Mouse (Mus musculus) embryonic facial prominence, embryonic 11.5 days (tissue): Measurements from ENCODE around the gene Gripap1. TPM values are rescaled to one million over a fixed set of nuclear protein-coding genes. Genes with fewer than 3 reads are reported as not detected.

Experiments used
- ATAC-seq: fragments of 200-750 bp; cut with Nextera tagmentation; replicated peaks from 2 replicates; pipeline ENCODE4 v1.8.0; 2017; ENCODE audit warnings: low read depth; ENCODE audit not compliant: insufficient number of reproducible peaks, low FRiP score, low TSS enrichment
- DNase-seq: peaks from one replicate; pipeline ENCODE4 v3.0.0-alpha.2; 2015; ENCODE audit warnings: low spot score
- H3K27ac ChIP-seq: fragments of 300-500 bp; sonication (generic); replicated peaks from 2 replicates; pipeline ENCODE4 v1.5.1; 2014; ENCODE audit warnings: mild to moderate bottlenecking, low read depth, low read length, control low read depth
- H3K27me3 ChIP-seq: fragments of 300-500 bp; sonication (generic); 2 replicates; pipeline ENCODE4 v1.6.1; 2014; ENCODE audit warnings: mild to moderate bottlenecking, low read length, moderate library complexity, mixed read lengths; ENCODE audit not compliant: control insufficient read depth, insufficient read depth
- H3K36me3 ChIP-seq: fragments of 300-500 bp; sonication (generic); replicated peaks from 2 replicates; pipeline ENCODE4 v1.6.1; 2014; ENCODE audit warnings: low read depth, mild to moderate bottlenecking, low read length, moderate library complexity, mixed read lengths; ENCODE audit not compliant: control insufficient read depth, insufficient read depth
- H3K4me1 ChIP-seq: fragments of 300-500 bp; sonication (generic); 2 replicates; pipeline ENCODE4 v1.6.1; 2014; ENCODE audit warnings: low read length, mixed read lengths; ENCODE audit not compliant: control insufficient read depth, insufficient read depth
- H3K4me2 ChIP-seq: fragments of 300-500 bp; sonication (generic); 2 replicates; pipeline ENCODE4 v1.6.1; 2014; ENCODE audit warnings: low read depth, mild to moderate bottlenecking, control low read depth, low read length, moderate library complexity
- H3K4me3 ChIP-seq: fragments of 300-500 bp; sonication (generic); 2 replicates; pipeline ENCODE4 v1.5.1; 2014; ENCODE audit warnings: low read depth, low read length, control low read depth
- H3K9ac ChIP-seq: fragments of 300-500 bp; sonication (generic); replicated peaks from 2 replicates; pipeline ENCODE4 v1.6.1; 2014; ENCODE audit warnings: mild to moderate bottlenecking, control low read depth, low read length
- H3K9me3 ChIP-seq: fragments of 300-500 bp; sonication (generic); replicated peaks from 2 replicates; pipeline ENCODE4 v1.6.1; 2016; ENCODE audit warnings: mild to moderate bottlenecking, low read length, inconsistent platforms, mixed read lengths; ENCODE audit not compliant: control insufficient read depth
- WGBS: fragments of 180-500 bp; shearing (Covaris S2); extraction: QIAGEN DNeasy Blood & Tissue Kit; methylation state at CpG from one replicate; pipeline ENCODE4 v1.1.7; 2014; 5-methylcytosine and 5-hydroxymethylcytosine counted together
- polyA plus RNA-seq: library from polyadenylated mRNA; unstranded; fragments of >200 nt; fragmentation: Nextera tagmentation; extraction: Ambion mirVana; gene quantifications from 2 replicates; pipeline ENCODE4 v1.2.1, GENCODE M21; 2014

Gripap1 gene
- polyA plus RNA-seq, 1 experiment from 2014 or later: 35.9 TPM

DNA sequence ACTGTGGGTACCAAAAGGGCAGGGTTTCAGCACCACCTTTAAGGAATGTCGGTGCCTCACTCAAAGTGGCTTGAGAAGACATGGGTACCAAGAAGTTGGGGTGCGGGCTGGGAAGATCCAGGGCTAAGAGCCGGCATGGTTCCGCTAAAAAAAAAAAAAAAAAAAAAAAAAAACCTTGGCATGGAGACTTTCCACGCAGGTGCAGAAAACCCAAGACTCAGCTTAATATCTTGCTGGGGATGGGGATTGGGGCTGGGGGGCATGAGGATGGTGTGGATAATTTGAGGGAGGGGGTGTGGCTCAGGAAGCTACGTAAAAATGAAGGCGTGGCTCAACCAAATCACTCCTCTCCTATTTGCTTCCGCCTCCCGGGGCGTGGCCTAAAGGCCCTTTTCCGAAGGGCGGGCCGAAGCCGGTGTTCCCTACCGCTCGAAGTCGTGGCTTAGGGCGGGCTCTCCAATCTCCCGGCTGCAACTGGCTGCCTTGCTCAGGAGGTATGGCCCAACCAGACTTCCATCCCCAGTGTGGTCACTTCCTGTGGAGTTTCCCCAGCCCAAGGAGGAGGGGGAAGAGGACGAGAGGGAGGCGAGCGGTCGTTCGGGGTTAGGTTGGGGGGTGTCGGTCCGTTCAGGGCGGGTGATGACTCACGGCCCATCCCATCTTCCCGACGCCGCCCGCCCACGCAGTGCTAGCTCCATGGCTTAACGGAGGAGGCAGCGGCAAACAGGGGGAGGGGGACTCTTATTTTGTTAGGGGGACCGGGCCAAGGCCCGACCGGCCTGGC lies 27.2 kb upstream of the Gripap1 start, which contains the start of gene Tfe3:
Gene Tfe3, plus strand, starts transcription at position 424 of the 784 bp plus-strand sequence.
- H3K4me2 ChIP-seq: peak within 1 kb of the TSS; percentile 65
- H3K4me1 ChIP-seq: no peaks in the 10 kb centered on the region
- peak; percentile 95 for ATAC-seq
- peak within 1 kb of the TSS; percentile 57 for H3K9ac ChIP-seq
- H3K9me3 ChIP-seq: no peaks in the 10 kb centered on the region
- 14% methylated on average over 33 of the region's 38 CpGs for WGBS
- H3K27ac ChIP-seq: no peak within 1 kb of the TSS
- peak within 1 kb of the TSS; percentile 69 for H3K4me3 ChIP-seq
- peak; percentile 91 for DNase-seq
- no peaks in the 10 kb centered on the region for H3K36me3 ChIP-seq
- no peaks in the 10 kb centered on the region for H3K27me3 ChIP-seq

DNA sequence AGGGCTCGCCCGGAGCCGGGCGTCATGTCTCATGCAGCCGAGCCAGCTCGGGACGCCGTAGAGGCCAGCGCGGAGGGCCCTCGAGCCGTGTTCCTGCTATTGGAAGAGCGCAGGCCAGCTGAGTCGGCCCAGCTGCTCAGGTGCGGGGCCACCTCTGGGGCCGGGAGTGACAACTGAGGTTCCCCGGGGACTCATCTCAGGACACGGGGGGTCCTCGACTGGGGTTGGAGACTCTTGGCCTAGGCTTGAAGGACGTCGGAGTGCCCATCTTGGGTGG lies 26.7 kb upstream of the Gripap1 start:
- Histone ChIP-seq H3K4me2 (peak overlapping the region; percentile 65), H3K4me1 (no peaks in the 10 kb centered on the region), H3K27me3 (no peaks in the 10 kb centered on the region), H3K9me3 (no peaks in the 10 kb centered on the region), H3K36me3 (no peaks in the 10 kb centered on the region; the same call in 1 of the 2 replicates), H3K9ac (peak overlapping the region; percentile 57), H3K27ac (no peak overlapping the region), H3K4me3 (peak overlapping the region; percentile 69)
- 14% methylated on average over 21 of the region's 21 CpGs for WGBS
- ATAC-seq: no peak; the same call in 1 of the 2 replicates
- no peak for DNase-seq

DNA sequence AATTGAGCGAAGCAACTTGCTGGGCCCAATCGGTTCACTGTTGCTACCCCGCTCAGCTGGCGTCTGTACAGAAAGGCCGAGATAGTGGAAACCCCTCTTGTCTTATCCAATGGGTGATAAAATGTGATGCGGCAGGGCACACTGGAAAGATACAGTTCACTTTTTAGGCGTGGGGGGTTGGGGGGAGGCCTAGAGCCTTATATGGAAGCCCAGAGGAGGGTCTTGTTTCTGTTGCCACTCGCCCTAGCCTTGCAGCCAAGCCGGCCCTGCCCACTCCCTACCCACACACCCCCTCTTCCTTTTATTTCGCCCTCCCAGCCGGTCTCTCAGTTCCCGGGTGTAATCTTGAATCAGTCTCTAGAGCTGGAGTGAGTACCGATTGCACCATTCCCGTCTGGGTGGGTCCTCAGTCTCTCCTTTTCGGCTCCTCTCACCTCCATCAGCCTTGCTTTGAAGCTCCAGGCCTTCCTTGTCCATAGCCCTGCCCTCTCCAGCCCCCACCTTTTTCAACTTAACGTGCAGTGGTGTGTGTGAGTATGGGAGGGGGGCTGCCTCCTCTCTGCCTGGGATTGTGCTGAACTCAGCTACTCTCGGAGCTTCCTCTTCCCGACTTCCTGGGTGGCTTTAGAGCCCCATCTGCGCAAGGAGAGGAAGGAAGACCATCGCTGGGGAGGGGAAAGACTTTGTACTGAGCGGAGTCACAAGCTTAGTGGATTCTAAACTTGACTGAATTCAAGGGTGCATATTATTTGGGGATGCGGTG lies 25.8 kb upstream of the Gripap1 start:
- Histone ChIP-seq H3K4me3 (peak overlapping the region; percentile 69), H3K36me3 (no peaks in the 10 kb centered on the region; the same call in 1 of the 2 replicates), H3K27me3 (no peaks in the 10 kb centered on the region), H3K9ac (peak overlapping the region; percentile 36; the same call in 1 of the 2 replicates), H3K9me3 (no peaks in the 10 kb centered on the region), H3K4me1 (no peaks in the 10 kb centered on the region), H3K27ac (no peak overlapping the region), H3K4me2 (peak overlapping the region; percentile 65)
- DNase-seq (peak; percentile 17), ATAC-seq (0 out of 2 replicates have a peak, but pooled peaks have one; percentile 17)
- 12% methylated on average over 19 of the region's 22 CpGs for WGBS

DNA sequence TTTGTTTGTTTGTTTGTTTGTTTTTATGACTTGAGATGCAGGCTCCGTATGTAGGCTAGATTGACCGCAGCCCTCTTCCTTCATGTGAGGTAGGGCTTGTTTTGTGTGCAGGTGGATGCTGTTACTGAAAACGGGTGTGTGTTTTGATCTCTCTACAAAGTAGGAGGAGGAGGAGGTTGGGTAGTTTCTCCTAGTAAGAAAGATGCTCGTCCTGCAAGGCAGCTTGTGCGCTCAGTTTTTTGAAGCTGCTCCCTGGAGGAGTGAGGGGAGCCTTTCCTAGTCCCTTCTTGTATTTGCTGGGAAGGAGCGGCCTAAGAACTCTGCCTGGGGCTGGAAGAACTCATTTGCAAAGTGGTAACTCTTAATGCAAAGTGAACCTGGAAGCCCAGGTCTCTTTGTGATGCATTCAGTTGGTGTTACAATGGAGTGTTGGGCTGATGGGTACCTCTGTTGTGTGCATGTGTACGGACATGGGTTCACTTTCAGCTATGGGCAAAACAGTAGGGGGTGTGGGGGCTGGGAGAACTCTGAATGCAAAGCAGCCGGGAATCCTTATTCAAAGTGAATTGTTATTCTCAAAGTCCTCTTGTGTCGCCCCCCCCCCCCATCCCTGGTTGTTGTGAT lies 24.8 kb upstream of the Gripap1 start:
- H3K9me3 ChIP-seq: no peaks in the 10 kb centered on the region
- H3K4me1 ChIP-seq: no peaks in the 10 kb centered on the region
- peak overlapping the region; percentile 65 for H3K4me2 ChIP-seq
- no peak overlapping the region for H3K27ac ChIP-seq
- DNase-seq (no peak), ATAC-seq (no peak)
- WGBS: 19% methylated on average over 9 of the region's 9 CpGs
- no peak overlapping the region; the same call in 1 of the 2 replicates for H3K4me3 ChIP-seq
- no peak overlapping the region for H3K9ac ChIP-seq
- H3K36me3 ChIP-seq: no peaks in the 10 kb centered on the region; the same call in 1 of the 2 replicates
- no peaks in the 10 kb centered on the region for H3K27me3 ChIP-seq

DNA sequence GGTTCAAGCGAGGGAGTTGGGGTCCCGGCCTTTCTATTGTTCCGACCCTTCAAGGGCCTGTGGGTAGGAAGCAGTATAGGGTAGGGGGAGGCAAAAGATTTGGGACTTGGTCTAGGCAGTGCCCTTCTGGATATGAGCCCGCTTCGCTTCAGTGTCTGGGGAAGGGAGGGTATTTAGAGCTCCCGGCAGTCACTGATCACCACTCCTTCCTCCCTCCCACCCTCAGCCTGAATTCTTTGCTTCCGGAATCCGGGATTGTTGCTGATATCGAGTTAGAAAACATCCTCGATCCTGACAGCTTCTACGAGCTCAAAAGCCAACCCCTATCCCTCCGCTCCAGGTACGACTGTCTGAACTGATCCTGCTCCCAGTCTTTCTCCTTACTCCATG lies 24.3 kb upstream of the Gripap1 start:
- ATAC-seq (no peak), DNase-seq (no peak)
- Histone ChIP-seq H3K4me2 (peak overlapping the region; percentile 65), H3K9ac (no peak overlapping the region), H3K36me3 (no peaks in the 10 kb centered on the region; the same call in 1 of the 2 replicates), H3K27ac (no peak overlapping the region), H3K4me3 (0 out of 2 replicates have a peak overlapping the region, but pooled peaks have one; percentile 10), H3K27me3 (no peaks in the 10 kb centered on the region), H3K9me3 (no peaks in the 10 kb centered on the region), H3K4me1 (no peaks in the 10 kb centered on the region)
- WGBS: 17% methylated on average over 12 of the region's 13 CpGs

DNA sequence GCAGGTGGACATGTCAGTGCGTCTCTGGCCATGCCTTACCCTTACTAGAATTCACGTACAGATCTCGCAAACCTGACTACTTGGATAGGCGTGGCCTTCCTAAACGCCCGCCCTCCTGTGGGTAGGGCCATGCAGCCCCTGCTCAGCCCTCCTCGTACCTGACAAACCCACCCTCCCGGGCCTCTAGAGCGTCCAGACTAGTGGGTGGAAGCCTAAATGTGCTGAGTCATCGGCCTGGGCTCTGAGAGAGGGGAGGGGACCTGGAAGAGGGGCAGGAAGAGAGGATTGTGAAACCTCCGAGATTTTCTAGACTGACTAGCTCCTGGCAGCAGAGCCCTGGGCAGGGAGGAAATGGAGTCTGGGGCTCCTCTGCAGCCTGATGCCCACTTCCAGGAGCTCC lies 23.8 kb upstream of the Gripap1 start:
- H3K27me3 ChIP-seq: no peaks in the 10 kb centered on the region
- peak; percentile 48 for DNase-seq
- 0 out of 2 replicates have a peak overlapping the region, but pooled peaks have one; percentile 10 for H3K4me3 ChIP-seq
- H3K36me3 ChIP-seq: no peaks in the 10 kb centered on the region; the same call in 1 of the 2 replicates
- no peaks in the 10 kb centered on the region for H3K4me1 ChIP-seq
- 18% methylated on average over 11 of the region's 11 CpGs for WGBS
- no peak overlapping the region for H3K9ac ChIP-seq
- ATAC-seq: 0 out of 2 replicates have a peak, but pooled peaks have one; percentile 2
- peak overlapping the region; percentile 65; the same call in 1 of the 2 replicates for H3K4me2 ChIP-seq
- H3K27ac ChIP-seq: no peak overlapping the region
- no peaks in the 10 kb centered on the region for H3K9me3 ChIP-seq

DNA sequence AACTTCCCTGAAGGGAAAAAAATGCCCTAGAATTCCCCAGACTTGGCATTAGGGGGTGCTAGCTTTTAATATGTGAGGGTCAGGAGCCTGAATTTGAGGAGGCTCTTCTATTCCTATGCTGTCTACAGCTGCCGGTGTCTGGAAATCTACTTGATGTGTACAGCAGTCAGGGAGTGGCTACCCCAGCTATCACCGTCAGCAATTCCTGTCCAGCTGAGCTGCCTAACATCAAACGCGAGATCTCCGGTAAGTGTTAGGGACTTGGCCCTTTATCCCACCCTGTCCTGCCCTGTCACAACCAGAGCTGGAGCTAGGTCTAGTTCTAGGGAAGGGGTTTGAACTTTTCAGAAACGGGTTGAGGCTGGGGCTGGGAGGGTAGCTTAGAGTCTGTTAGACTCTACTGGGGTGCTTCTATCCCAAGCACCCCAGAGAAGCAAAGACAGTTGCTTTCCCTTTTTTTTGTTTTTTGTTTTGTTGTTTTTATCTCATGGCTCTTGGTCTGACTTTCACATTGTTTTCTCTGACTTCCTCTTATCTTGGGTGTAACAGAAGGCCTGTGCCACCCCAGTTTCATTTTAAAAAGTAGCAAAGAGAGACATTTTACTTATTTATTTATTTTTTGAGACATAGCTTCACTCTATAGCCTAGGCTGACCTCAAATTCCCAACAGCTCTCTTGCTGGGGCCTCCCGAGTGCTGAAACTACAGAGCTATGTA lies 20.1 kb upstream of the Gripap1 start:
- no peaks in the 10 kb centered on the region; the same call in 1 of the 2 replicates for H3K36me3 ChIP-seq
- ATAC-seq (no peak), DNase-seq (no peak)
- no peaks in the 10 kb centered on the region for H3K9me3 ChIP-seq
- H3K4me3 ChIP-seq: no peak overlapping the region
- no peaks in the 10 kb centered on the region for H3K4me1 ChIP-seq
- no peak overlapping the region for H3K27ac ChIP-seq
- H3K4me2 ChIP-seq: no peak overlapping the region
- no peaks in the 10 kb centered on the region for H3K27me3 ChIP-seq
- H3K9ac ChIP-seq: no peak overlapping the region
- 93% methylated on average over 7 of the region's 7 CpGs for WGBS
